Mouse (Mus musculus) stomach, embryonic 16.5 days (tissue): ENCODE data around the gene Zfyve27. TPM values are rescaled to one million over a fixed set of nuclear protein-coding genes. Genes with fewer than 3 reads are reported as not detected.

Experiments used
- ATAC-seq: fragments of 200-750 bp; cut with Nextera tagmentation; 2 replicates; pipeline ENCODE4 v1.8.0; 2017; ENCODE audit warnings: moderate number of reproducible peaks, moderate TSS enrichment; ENCODE audit not compliant: insufficient read depth, low FRiP score
- H3K27ac ChIP-seq: fragments of 300-500 bp; sonication (generic); 2 replicates; pipeline ENCODE4 v1.5.1; 2014; ENCODE audit warnings: low read length
- H3K27me3 ChIP-seq: fragments of 300-500 bp; sonication (generic); 2 replicates; pipeline ENCODE4 v1.6.1; 2014; ENCODE audit warnings: low read length, control low read depth, mixed read lengths; ENCODE audit not compliant: control insufficient read depth, insufficient read depth
- H3K36me3 ChIP-seq: fragments of 300-500 bp; sonication (generic); 2 replicates; pipeline ENCODE4 v1.6.1; 2014; ENCODE audit warnings: low read length; ENCODE audit not compliant: control insufficient read depth, insufficient read depth
- H3K4me1 ChIP-seq: fragments of 300-500 bp; sonication (generic); 2 replicates; pipeline ENCODE4 v1.6.1; 2014; ENCODE audit warnings: low read length, control low read depth, mixed read lengths; ENCODE audit not compliant: control insufficient read depth, insufficient read depth
- H3K4me2 ChIP-seq: fragments of 300-500 bp; sonication (generic); 2 replicates; pipeline ENCODE4 v1.6.1; 2014; ENCODE audit warnings: low read depth, low read length, mixed read lengths
- H3K4me3 ChIP-seq: fragments of 300-500 bp; sonication (generic); replicated peaks from 2 replicates; pipeline ENCODE4 v1.5.1; 2014; ENCODE audit warnings: mild to moderate bottlenecking, low read length
- H3K9ac ChIP-seq: fragments of 300-500 bp; sonication (generic); 2 replicates; pipeline ENCODE4 v1.6.1; 2014; ENCODE audit warnings: low read length
- H3K9me3 ChIP-seq: fragments of 300-500 bp; sonication (generic); replicated peaks from 2 replicates; pipeline ENCODE4 v1.6.1; 2016; ENCODE audit warnings: low read length, control low read depth; ENCODE audit not compliant: control insufficient read depth
- WGBS: fragments of 180-500 bp; shearing (Covaris S2); extraction: QIAGEN DNeasy Blood & Tissue Kit; methylation state at CpG from one replicate; pipeline ENCODE4 v1.1.7; 2014; 5-methylcytosine and 5-hydroxymethylcytosine counted together
- polyA plus RNA-seq: library from polyadenylated mRNA; unstranded; fragments of >200 nt; fragmentation: Nextera tagmentation; extraction: Ambion mirVana; gene quantifications from 2 replicates; pipeline ENCODE4 v1.2.1, GENCODE M21; 2015

Zfyve27 gene
- polyA plus RNA-seq, 1 experiment from 2014 or later: 23.8 TPM

GRCm38 (mm10) chr19:42166130-42166529, 2.4 kb downstream of the Zfyve27 start:
- no peaks in the 10 kb centered on the region for H3K27me3 ChIP-seq
- ATAC-seq: no peak
- H3K4me3 ChIP-seq: 0 out of 2 replicates have a peak overlapping the region, but pooled peaks have one; percentile 22
- WGBS: 4% methylated on average over 12 of the region's 12 CpGs
- peaks cover 23% of the 10 kb centered on the region for H3K4me1 ChIP-seq
- 0 out of 2 replicates have a peak overlapping the region, but pooled peaks have one; percentile 36 for H3K4me2 ChIP-seq
- no peaks in the 10 kb centered on the region for H3K9me3 ChIP-seq
- H3K36me3 ChIP-seq: no peaks in the 10 kb centered on the region
- peak overlapping the region; percentile 37 for H3K9ac ChIP-seq
- H3K27ac ChIP-seq: no peak overlapping the region

DNA sequence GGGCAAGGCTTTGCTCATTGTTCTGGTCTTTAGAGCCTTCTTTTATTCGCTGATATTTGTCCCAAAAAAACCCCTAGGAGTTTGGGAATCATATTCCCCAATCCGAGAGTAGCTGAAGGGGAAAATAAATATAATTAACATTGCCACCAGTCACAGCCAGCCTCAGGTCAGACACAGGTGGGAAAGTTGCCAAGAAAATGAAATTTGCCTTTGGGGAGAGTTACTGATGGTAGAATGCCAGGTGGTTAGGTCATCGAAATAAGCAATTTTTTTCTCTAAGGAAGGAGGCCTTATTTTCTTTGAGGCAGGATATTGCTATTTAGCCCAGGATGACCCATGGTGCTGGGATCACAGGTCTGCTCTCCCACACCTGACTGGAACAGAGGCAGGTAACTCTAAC, 3.0 kb downstream of the Zfyve27 start:
- H3K4me1 ChIP-seq: peaks cover 30% of the 10 kb centered on the region

GRCm38 (mm10) chr19:42167489-42167888, 3.7 kb downstream of the Zfyve27 start:
- Histone ChIP-seq H3K36me3 (no peaks in the 10 kb centered on the region), H3K4me3 (no peak overlapping the region), H3K4me2 (no peak overlapping the region), H3K9me3 (no peaks in the 10 kb centered on the region), H3K27me3 (no peaks in the 10 kb centered on the region), H3K9ac (no peak overlapping the region), H3K4me1 (peaks cover 33% of the 10 kb centered on the region), H3K27ac (no peak overlapping the region)
- ATAC-seq: no peak
- WGBS: 59% methylated on average over 9 of the region's 9 CpGs

More for the DNA sequence above, 3.0 kb downstream of the Zfyve27 start:
- no peak for ATAC-seq
- Histone ChIP-seq H3K36me3 (no peaks in the 10 kb centered on the region), H3K27ac (no peak overlapping the region), H3K4me2 (no peak overlapping the region), H3K9ac (no peak overlapping the region), H3K9me3 (no peaks in the 10 kb centered on the region), H3K4me3 (no peak overlapping the region), H3K27me3 (no peaks in the 10 kb centered on the region)
- 41% methylated on average over 3 of the region's 3 CpGs for WGBS

DNA sequence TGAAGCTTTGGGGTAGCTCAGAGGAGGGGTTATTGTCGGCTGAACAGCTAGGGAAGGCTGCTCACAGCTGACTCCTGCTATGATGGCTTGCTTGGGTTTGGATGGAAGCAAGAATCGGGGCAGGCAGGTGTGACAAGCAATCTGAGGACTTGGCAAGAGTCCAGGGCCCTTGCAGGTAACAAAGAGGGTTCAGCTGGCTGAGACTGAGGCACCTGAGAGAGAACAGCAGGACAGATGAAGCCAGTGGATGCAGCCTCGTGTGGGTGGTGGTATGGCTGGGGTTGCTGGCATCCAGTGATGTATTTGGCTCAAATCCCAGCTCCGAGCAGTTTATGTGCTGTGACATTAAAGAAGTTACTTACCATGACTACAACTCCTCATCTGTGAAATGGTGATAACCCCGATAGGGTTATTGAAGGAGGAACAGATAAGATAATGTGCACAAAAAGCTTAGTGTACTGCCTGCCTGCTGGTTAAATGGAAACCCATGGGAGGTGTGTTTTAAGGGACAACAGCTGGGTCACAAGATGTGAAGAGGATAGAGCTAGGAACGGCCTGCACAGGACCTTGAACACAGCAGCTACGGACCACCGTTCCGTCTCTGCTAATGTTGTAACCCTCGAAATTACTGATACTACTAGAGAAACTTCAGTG, 5.7 kb downstream of the Zfyve27 start:
- Histone ChIP-seq H3K36me3 (no peaks in the 10 kb centered on the region), H3K27me3 (no peaks in the 10 kb centered on the region), H3K4me2 (peak overlapping the region; percentile 85), H3K4me1 (peaks cover 33% of the 10 kb centered on the region), H3K4me3 (no peak overlapping the region), H3K9ac (peak overlapping the region; percentile 50), H3K9me3 (no peaks in the 10 kb centered on the region), H3K27ac (no peak overlapping the region)
- WGBS: 56% methylated on average over 10 of the region's 10 CpGs
- no peak for ATAC-seq

GRCm38 (mm10) chr19:42170025-42170969, 6.5 kb downstream of the Zfyve27 start:
- H3K27ac ChIP-seq: 0 out of 2 replicates have a peak overlapping the region, but pooled peaks have one; percentile 57
- WGBS: 2% methylated on average over 49 of the region's 56 CpGs

DNA sequence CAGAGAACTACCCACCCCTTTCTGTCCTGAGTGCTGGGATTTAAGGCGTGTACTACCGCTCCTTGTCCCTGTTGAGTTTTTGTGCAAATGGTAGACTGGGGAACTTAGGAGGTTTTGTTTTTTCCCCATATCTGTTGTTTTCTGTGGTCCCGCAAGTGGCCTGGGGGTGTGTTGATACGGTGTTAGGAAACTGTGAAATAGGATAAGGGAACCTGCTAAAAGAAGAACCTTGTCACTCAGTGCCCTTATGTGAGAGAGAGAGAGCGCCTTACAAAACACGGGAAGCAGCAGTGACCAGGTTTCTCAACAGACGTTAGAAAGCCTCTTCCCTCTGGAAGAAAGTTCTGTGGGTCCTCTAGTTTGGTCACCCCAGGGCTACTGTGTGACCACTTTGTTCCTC, 13.1 kb downstream of the Zfyve27 start:
- Histone ChIP-seq H3K27ac (no peak overlapping the region), H3K9ac (no peak overlapping the region), H3K9me3 (no peaks in the 10 kb centered on the region), H3K4me2 (no peak overlapping the region), H3K4me3 (no peak overlapping the region), H3K36me3 (no peaks in the 10 kb centered on the region), H3K4me1 (peaks cover 2% of the 10 kb centered on the region; the same call in 1 of the 2 replicates), H3K27me3 (no peaks in the 10 kb centered on the region)
- WGBS: 73% methylated on average over 7 of the region's 7 CpGs
- ATAC-seq: no peak

More at GRCm38 (mm10) chr19:42170025-42170969, 6.5 kb downstream of the Zfyve27 start:
- Histone ChIP-seq H3K4me1 (peaks cover 33% of the 10 kb centered on the region), H3K9me3 (no peaks in the 10 kb centered on the region), H3K9ac (peak overlapping the region; percentile 92), H3K4me3 (peak overlapping the region; percentile 95), H3K27me3 (no peaks in the 10 kb centered on the region), H3K36me3 (no peaks in the 10 kb centered on the region), H3K4me2 (peak overlapping the region; percentile 85)
- ATAC-seq: peak; percentile 90

DNA sequence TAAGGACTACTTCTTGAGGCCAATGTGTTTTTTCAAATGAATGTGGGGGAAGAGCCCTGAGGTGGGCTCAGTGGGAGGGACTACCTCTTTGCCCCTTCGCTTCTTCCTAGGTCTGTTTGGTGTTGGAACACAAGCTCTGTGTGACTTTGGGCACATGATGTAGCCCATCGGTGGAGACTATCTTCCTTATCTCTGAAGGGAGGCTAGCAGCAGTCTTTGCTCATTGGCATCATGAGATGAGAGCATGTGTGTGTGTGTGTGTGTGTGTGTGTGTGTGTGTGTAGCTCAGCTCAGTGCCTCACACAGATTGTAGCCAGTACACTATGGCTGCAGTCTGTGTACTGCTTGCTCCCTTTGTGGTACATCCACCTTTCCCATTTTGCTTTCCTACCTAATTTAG, 13.7 kb downstream of the Zfyve27 start:
- no peaks in the 10 kb centered on the region for H3K4me1 ChIP-seq
- ATAC-seq: no peak
- H3K27me3 ChIP-seq: no peaks in the 10 kb centered on the region
- no peaks in the 10 kb centered on the region for H3K9me3 ChIP-seq
- H3K4me3 ChIP-seq: no peak overlapping the region
- H3K9ac ChIP-seq: no peak overlapping the region; the same call in 1 of the 2 replicates
- no peak overlapping the region for H3K27ac ChIP-seq
- peaks cover 4% of the 10 kb centered on the region for H3K36me3 ChIP-seq
- H3K4me2 ChIP-seq: no peak overlapping the region
- 82% methylated on average over 2 of the region's 2 CpGs for WGBS

GRCm38 (mm10) chr19:42179356-42179755, 15.6 kb downstream of the Zfyve27 start:
- H3K9ac ChIP-seq: no peak overlapping the region
- ATAC-seq: no peak
- no peak overlapping the region for H3K27ac ChIP-seq
- no peaks in the 10 kb centered on the region for H3K9me3 ChIP-seq
- WGBS: 92% methylated on average over 14 of the region's 14 CpGs
- peaks cover 4% of the 10 kb centered on the region for H3K36me3 ChIP-seq
- H3K4me3 ChIP-seq: no peak overlapping the region
- no peak overlapping the region for H3K4me2 ChIP-seq
- no peaks in the 10 kb centered on the region for H3K27me3 ChIP-seq
- no peaks in the 10 kb centered on the region for H3K4me1 ChIP-seq

DNA sequence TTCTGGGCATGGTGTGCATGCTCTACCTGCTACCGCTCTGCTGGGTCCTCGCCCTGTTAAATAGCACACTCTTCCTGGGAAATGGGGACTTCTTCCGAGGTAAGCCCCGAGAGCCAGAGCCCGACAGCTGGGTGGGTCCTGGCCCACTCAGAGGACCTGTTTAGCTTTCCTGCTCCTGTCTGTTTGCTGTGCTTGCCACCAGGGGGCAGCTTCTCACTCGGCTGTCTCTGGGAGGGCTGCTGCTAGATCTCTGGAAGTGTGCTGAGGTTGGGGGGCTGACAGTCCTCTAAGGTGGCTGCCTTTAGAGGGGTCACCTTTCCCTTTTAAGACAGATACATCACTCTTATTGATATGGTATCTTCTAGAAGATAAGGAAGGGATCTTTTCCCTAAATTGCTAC, 18.9 kb downstream of the Zfyve27 start:
- H3K27me3 ChIP-seq: no peaks in the 10 kb centered on the region
- H3K4me2 ChIP-seq: no peak overlapping the region
- peaks cover 12% of the 10 kb centered on the region for H3K36me3 ChIP-seq
- H3K4me3 ChIP-seq: no peak overlapping the region
- no peak overlapping the region for H3K27ac ChIP-seq
- no peak for ATAC-seq
- no peaks in the 10 kb centered on the region for H3K9me3 ChIP-seq
- H3K4me1 ChIP-seq: no peaks in the 10 kb centered on the region
- no peak overlapping the region for H3K9ac ChIP-seq
- 59% methylated on average over 6 of the region's 6 CpGs for WGBS
